Mouse (Mus musculus): ENCODE results near the gene Isoc2b. TPM values are rescaled to one million over a fixed set of nuclear protein-coding genes. Genes with fewer than 3 reads are reported as not detected.

Gene Isoc2b
- polyA plus RNA-seq, 1 experiment from 2014 or later: 6.5 TPM

Other genes starting within 250 kb of the Isoc2b start
- gene Tmem86b, start 238.8 kb downstream of the Isoc2b start, polyA plus RNA-seq (2014; fragmentation: Nextera tagmentation; extraction: Ambion mirVana): 1.0 and 1.2 TPM in 2 replicates
- 7.1 and 7.7 TPM in 2 replicates for gene Ppp6r1, start 211.2 kb downstream of the Isoc2b start, polyA plus RNA-seq (2014; fragmentation: Nextera tagmentation; extraction: Ambion mirVana)
- 77.5 and 77.7 TPM in 2 replicates for gene Hspbp1, start 185.2 kb downstream of the Isoc2b start, polyA plus RNA-seq (2014; fragmentation: Nextera tagmentation; extraction: Ambion mirVana)
- 1.6 and 1.8 TPM in 2 replicates for gene Brsk1, start 179.7 kb downstream of the Isoc2b start, polyA plus RNA-seq (2014; fragmentation: Nextera tagmentation; extraction: Ambion mirVana)
- gene Tmem150b, start 145.0 kb downstream of the Isoc2b start, polyA plus RNA-seq (2014; fragmentation: Nextera tagmentation; extraction: Ambion mirVana): 0.11 TPM in 1 of 2 replicates, not detected in the other
- 41.5 and 50.6 TPM in 2 replicates for gene Kmt5c, start 130.1 kb downstream of the Isoc2b start, polyA plus RNA-seq (2014; fragmentation: Nextera tagmentation; extraction: Ambion mirVana)
- 36.4 and 39.6 TPM in 2 replicates for gene Cox6b2, start 117.2 kb downstream of the Isoc2b start, polyA plus RNA-seq (2014; fragmentation: Nextera tagmentation; extraction: Ambion mirVana)
- not detected in 2 replicates for gene Fam71e2, start 99.0 kb downstream of the Isoc2b start, polyA plus RNA-seq (2014; fragmentation: Nextera tagmentation; extraction: Ambion mirVana)
- 0.13 TPM in 1 of 2 replicates, not detected in the other for gene Il11, start 87.4 kb downstream of the Isoc2b start, polyA plus RNA-seq (2014; fragmentation: Nextera tagmentation; extraction: Ambion mirVana)
- not detected in 2 replicates for gene Tmem190, start 87.3 kb downstream of the Isoc2b start, polyA plus RNA-seq (2014; fragmentation: Nextera tagmentation; extraction: Ambion mirVana)
- 5.5 and 6.6 TPM in 2 replicates for gene Tmem238, start 80.6 kb downstream of the Isoc2b start, polyA plus RNA-seq (2014; fragmentation: Nextera tagmentation; extraction: Ambion mirVana)
- gene Rpl28, start 77.4 kb downstream of the Isoc2b start, polyA plus RNA-seq (2014; fragmentation: Nextera tagmentation; extraction: Ambion mirVana): 275 and 300 TPM in 2 replicates
- 347 and 359 TPM in 2 replicates for gene Ube2s, start 57.7 kb downstream of the Isoc2b start, polyA plus RNA-seq (2014; fragmentation: Nextera tagmentation; extraction: Ambion mirVana)
- gene Shisa7, start 25.6 kb downstream of the Isoc2b start, polyA plus RNA-seq (2014; fragmentation: Nextera tagmentation; extraction: Ambion mirVana): 0.68 and 0.76 TPM in 2 replicates
- 1.3 and 1.6 TPM in 2 replicates for gene Isoc2a, start 6.9 kb upstream of the Isoc2b start, polyA plus RNA-seq (2014; fragmentation: Nextera tagmentation; extraction: Ambion mirVana)
- gene Gm36210, start 36.3 kb upstream of the Isoc2b start, polyA plus RNA-seq (2014; fragmentation: Nextera tagmentation; extraction: Ambion mirVana): 0.35 TPM in 1 of 2 replicates, not detected in the other
- gene Zfp628, start 45.0 kb upstream of the Isoc2b start, polyA plus RNA-seq (2014; fragmentation: Nextera tagmentation; extraction: Ambion mirVana): 3.7 and 4.0 TPM in 2 replicates
- gene Nat14, start 51.8 kb upstream of the Isoc2b start, polyA plus RNA-seq (2014; fragmentation: Nextera tagmentation; extraction: Ambion mirVana): 1.9 and 2.6 TPM in 2 replicates
- 8.1 and 8.7 TPM in 2 replicates for gene Ssc5d, start 55.5 kb upstream of the Isoc2b start, polyA plus RNA-seq (2014; fragmentation: Nextera tagmentation; extraction: Ambion mirVana)
- gene Sbk2, start 94.1 kb upstream of the Isoc2b start, polyA plus RNA-seq (2014; fragmentation: Nextera tagmentation; extraction: Ambion mirVana): 0.64 and 0.92 TPM in 2 replicates
- gene Sbk3, start 100.9 kb upstream of the Isoc2b start, polyA plus RNA-seq (2014; fragmentation: Nextera tagmentation; extraction: Ambion mirVana): 0.06 and 0.08 TPM in 2 replicates
- 23.0 and 30.4 TPM in 2 replicates for gene Zfp579, start 125.9 kb upstream of the Isoc2b start, polyA plus RNA-seq (2014; fragmentation: Nextera tagmentation; extraction: Ambion mirVana)
- gene Zfp524, start 144.2 kb upstream of the Isoc2b start, polyA plus RNA-seq (2014; fragmentation: Nextera tagmentation; extraction: Ambion mirVana): 14.5 and 16.5 TPM in 2 replicates
- gene Fiz1, start 144.4 kb upstream of the Isoc2b start, polyA plus RNA-seq (2014; fragmentation: Nextera tagmentation; extraction: Ambion mirVana): 31.1 and 32.8 TPM in 2 replicates
- gene Gm44973, start 145.2 kb upstream of the Isoc2b start, polyA plus RNA-seq (2014; fragmentation: Nextera tagmentation; extraction: Ambion mirVana): 1.5 TPM in 1 of 2 replicates, not detected in the other
- 5.3 and 5.8 TPM in 2 replicates for gene Zfp865, start 150.1 kb upstream of the Isoc2b start, polyA plus RNA-seq (2014; fragmentation: Nextera tagmentation; extraction: Ambion mirVana)
- gene Ccdc106, start 150.3 kb upstream of the Isoc2b start, polyA plus RNA-seq (2014; fragmentation: Nextera tagmentation; extraction: Ambion mirVana): 21.6 and 30.7 TPM in 2 replicates
- gene 4632433K11Rik, start 163.9 kb upstream of the Isoc2b start, polyA plus RNA-seq (2014; fragmentation: Nextera tagmentation; extraction: Ambion mirVana): not detected in 2 replicates
- 4.4 and 6.0 TPM in 2 replicates for gene Zfp784, start 168.2 kb upstream of the Isoc2b start, polyA plus RNA-seq (2014; fragmentation: Nextera tagmentation; extraction: Ambion mirVana)
- gene Zfp580, start 181.3 kb upstream of the Isoc2b start, polyA plus RNA-seq (2014; fragmentation: Nextera tagmentation; extraction: Ambion mirVana): 34.9 and 44.1 TPM in 2 replicates
- gene U2af2, start 191.9 kb upstream of the Isoc2b start, polyA plus RNA-seq (2014; fragmentation: Nextera tagmentation; extraction: Ambion mirVana): 105 and 114 TPM in 2 replicates
- gene Epn1, start 210.0 kb upstream of the Isoc2b start, polyA plus RNA-seq (2014; fragmentation: Nextera tagmentation; extraction: Ambion mirVana): 59.3 and 66.2 TPM in 2 replicates
- gene Rfpl4, start 246.7 kb upstream of the Isoc2b start, polyA plus RNA-seq (2014; fragmentation: Nextera tagmentation; extraction: Ambion mirVana): not detected in 2 replicates

Measured in embryonic facial prominence, embryonic 14.5 days (tissue).